Mouse (Mus musculus) limb, embryonic 11.5 days (tissue): ENCODE data around the gene Zfp784. TPM values are rescaled to one million over a fixed set of nuclear protein-coding genes. Genes with fewer than 3 reads are reported as not detected.

Experiments used
- ATAC-seq: fragments of 200-750 bp; cut with Nextera tagmentation; 2 replicates; pipeline ENCODE4 v1.8.0; 2017; ENCODE audit warnings: low read depth; ENCODE audit not compliant: insufficient number of reproducible peaks, low FRiP score, low TSS enrichment
- DNase-seq: peaks from one replicate; pipeline ENCODE4 v3.0.0-alpha.2; 2015; ENCODE audit warnings: low spot score
- H3K27ac ChIP-seq: fragments of 300-500 bp; sonication (generic); replicated peaks from 2 replicates; pipeline ENCODE4 v1.5.1; 2014; ENCODE audit warnings: low read depth, mild to moderate bottlenecking, low read length
- H3K27me3 ChIP-seq: fragments of 300-500 bp; sonication (generic); 2 replicates; pipeline ENCODE4 v1.6.1; 2014; ENCODE audit warnings: mild to moderate bottlenecking, low read length, mixed read lengths; ENCODE audit not compliant: control insufficient read depth, insufficient read depth
- H3K36me3 ChIP-seq: fragments of 300-500 bp; sonication (generic); 2 replicates; pipeline ENCODE4 v1.6.1; 2014; ENCODE audit warnings: mild to moderate bottlenecking, low read length, moderate library complexity, mixed read lengths; ENCODE audit not compliant: control insufficient read depth, insufficient read depth
- H3K4me1 ChIP-seq: fragments of 300-500 bp; sonication (generic); 2 replicates; pipeline ENCODE4 v1.6.1; 2014; ENCODE audit warnings: low read length, mixed read lengths; ENCODE audit not compliant: control insufficient read depth, insufficient read depth
- H3K4me2 ChIP-seq: fragments of 300-500 bp; sonication (generic); 2 replicates; pipeline ENCODE4 v1.6.1; 2014; ENCODE audit warnings: low read depth, mild to moderate bottlenecking, moderate library complexity; ENCODE audit not compliant: severe bottlenecking
- H3K4me3 ChIP-seq: fragments of 300-500 bp; sonication (generic); 2 replicates; pipeline ENCODE4 v1.5.1; 2014; ENCODE audit warnings: low read depth, low read length
- H3K9ac ChIP-seq: fragments of 300-500 bp; sonication (generic); 2 replicates; pipeline ENCODE4 v1.6.1; 2014; ENCODE audit warnings: mild to moderate bottlenecking, low read length
- H3K9me3 ChIP-seq: fragments of 300-500 bp; sonication (generic); 2 replicates; pipeline ENCODE4 v1.6.1; 2016; ENCODE audit warnings: low read length; ENCODE audit not compliant: control insufficient read depth
- WGBS: fragments of 180-500 bp; shearing (Covaris S2); extraction: QIAGEN DNeasy Blood & Tissue Kit; methylation state at CpG from one replicate; pipeline ENCODE4 v1.1.7; 2014; 5-methylcytosine and 5-hydroxymethylcytosine counted together
- polyA plus RNA-seq: library from polyadenylated mRNA; unstranded; fragments of >200 nt; fragmentation: Nextera tagmentation; extraction: Ambion mirVana; gene quantifications from 2 replicates; pipeline ENCODE4 v1.2.1, GENCODE M21; 2014

Zfp784 gene
- polyA plus RNA-seq, 1 experiment from 2014 or later = 2.7 TPM

DNA sequence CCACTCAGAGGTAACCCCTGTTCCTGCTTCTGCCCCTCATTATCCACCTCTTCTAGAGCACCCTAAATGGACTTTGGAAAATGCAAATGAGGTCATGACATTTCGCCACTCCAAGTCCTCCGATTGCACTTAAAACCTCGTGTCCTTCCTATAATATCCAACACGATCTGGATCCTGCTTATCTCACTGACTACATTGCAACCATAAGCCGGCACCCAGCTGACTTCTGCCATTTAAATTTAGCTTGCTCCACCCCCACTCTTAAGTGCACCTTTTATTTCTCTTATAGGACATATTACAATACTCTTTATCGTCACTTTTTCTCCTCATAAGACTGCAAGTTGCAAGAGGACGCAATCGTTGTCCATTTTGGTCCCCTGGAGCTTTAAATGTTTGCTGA is 779 bp downstream of the Zfp784 start:
- no peak overlapping the region for H3K27ac ChIP-seq
- H3K4me2 ChIP-seq = peak overlapping the region; percentile 48
- peaks cover 8% of the 10 kb centered on the region; the same call in 1 of the 2 replicates for H3K9me3 ChIP-seq
- peaks cover 19% of the 10 kb centered on the region for H3K36me3 ChIP-seq
- no peak overlapping the region for H3K9ac ChIP-seq
- DNase-seq = no peak
- WGBS = 89% methylated on average over 8 of the region's 8 CpGs
- no peak for ATAC-seq
- no peaks in the 10 kb centered on the region for H3K27me3 ChIP-seq
- H3K4me3 ChIP-seq = no peak overlapping the region; the same call in 1 of the 2 replicates
- H3K4me1 ChIP-seq = no peaks in the 10 kb centered on the region

DNA sequence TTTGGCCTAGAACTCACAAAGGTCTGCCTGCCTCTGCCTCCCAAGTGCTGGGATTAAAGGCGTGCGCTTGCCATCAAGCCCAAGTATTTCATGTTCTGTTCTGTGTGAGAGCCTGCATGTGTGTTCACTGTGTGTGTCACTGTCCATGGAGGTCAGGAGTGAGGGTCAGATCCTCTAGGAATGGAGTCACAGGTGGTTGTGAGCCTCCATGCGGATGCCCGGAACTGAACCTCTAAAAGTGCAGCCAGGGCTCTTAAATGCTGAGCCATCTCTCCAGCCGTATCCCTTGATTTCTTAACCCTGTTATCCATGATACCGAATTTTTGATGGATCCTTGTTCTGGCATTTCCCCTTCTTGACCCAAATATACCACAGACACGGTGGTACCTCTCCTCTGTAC is 1.2 kb downstream of the Zfp784 start:
- Histone ChIP-seq H3K4me3 (no peak overlapping the region), H3K4me1 (no peaks in the 10 kb centered on the region), H3K27me3 (no peaks in the 10 kb centered on the region), H3K9ac (no peak overlapping the region), H3K4me2 (no peak overlapping the region), H3K9me3 (peaks cover 12% of the 10 kb centered on the region; the same call in 1 of the 2 replicates), H3K36me3 (peaks cover 24% of the 10 kb centered on the region), H3K27ac (no peak overlapping the region)
- DNase-seq = no peak
- WGBS = 91% methylated on average over 7 of the region's 7 CpGs
- no peak for ATAC-seq

DNA sequence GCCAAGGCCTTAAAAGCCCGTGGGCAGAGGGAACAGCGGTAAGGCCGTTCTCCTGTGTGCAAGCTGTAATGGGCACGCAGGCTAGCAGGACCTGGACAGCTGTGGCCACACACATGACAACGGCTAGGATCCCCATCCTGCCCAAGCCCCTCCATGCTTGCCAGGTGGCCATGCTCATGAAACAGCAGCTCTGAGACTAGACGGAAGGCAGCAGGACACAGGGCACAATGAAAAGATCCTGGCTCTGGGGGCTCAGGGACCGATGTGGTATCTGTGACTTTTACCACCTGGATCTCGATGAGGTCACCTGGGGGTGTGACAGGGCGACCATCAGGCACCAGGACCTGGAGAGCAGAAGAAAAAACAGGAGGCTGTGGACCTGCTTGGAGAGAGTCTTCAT is 2.1 kb downstream of the Zfp784 start:
- WGBS = 91% methylated on average over 9 of the region's 9 CpGs
- H3K9me3 ChIP-seq = peaks cover 21% of the 10 kb centered on the region
- no peaks in the 10 kb centered on the region for H3K4me1 ChIP-seq
- H3K9ac ChIP-seq = no peak overlapping the region
- peaks cover 33% of the 10 kb centered on the region for H3K36me3 ChIP-seq
- H3K4me2 ChIP-seq = no peak overlapping the region
- no peak overlapping the region for H3K27ac ChIP-seq
- no peaks in the 10 kb centered on the region for H3K27me3 ChIP-seq
- DNase-seq (no peak), ATAC-seq (no peak)
- no peak overlapping the region for H3K4me3 ChIP-seq

DNA sequence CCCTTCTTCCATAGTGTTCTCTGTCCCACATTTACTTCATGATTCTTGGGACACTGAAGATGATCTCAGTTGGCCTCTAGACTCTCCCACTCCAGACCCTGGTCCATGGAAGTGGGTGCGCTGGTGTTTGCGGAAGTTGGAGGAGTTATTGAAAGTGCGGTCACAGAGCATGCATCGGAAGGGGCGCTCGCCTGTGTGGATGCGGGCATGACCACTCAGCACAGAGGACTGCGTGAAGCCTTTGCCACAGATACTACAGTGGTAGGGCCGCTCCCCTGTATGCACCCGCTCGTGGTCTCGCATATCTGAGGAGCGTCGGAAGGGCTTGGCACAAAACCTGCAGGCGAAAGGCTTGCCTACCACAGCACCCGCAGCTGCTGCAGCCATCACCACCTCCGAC is 2.6 kb downstream of the Zfp784 start:
- peaks cover 38% of the 10 kb centered on the region for H3K36me3 ChIP-seq
- no peak overlapping the region for H3K27ac ChIP-seq
- WGBS = 96% methylated on average over 17 of the region's 17 CpGs
- no peak overlapping the region for H3K4me2 ChIP-seq
- H3K4me3 ChIP-seq = no peak overlapping the region
- H3K4me1 ChIP-seq = no peaks in the 10 kb centered on the region
- H3K9me3 ChIP-seq = peaks cover 26% of the 10 kb centered on the region
- H3K27me3 ChIP-seq = no peaks in the 10 kb centered on the region
- DNase-seq (no peak), ATAC-seq (no peak)
- no peak overlapping the region for H3K9ac ChIP-seq

DNA sequence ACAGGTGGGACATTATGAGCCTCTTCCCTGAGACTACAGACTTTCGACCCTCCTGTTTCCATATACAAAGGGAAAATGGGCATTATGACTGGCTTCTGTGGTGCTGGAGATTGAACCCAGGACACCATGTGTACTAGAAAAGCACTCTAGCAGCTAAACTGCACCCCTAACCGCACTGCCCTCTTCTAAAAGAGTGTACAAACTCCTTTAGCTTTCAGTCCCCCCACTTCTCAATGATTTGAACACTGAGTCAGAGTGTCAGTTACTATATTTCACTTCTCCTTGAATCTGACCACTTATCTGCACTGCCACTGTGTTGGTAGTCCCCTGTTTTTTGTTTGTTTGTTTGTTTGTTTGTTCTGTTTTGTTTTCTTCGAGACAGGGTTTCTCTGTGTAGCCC is 4.4 kb downstream of the Zfp784 start, which contains the start of gene 4632433K11Rik:
Gene 4632433K11Rik, plus strand, starts transcription at position 301 of the 400 bp plus-strand sequence.
- Histone ChIP-seq H3K27me3 (no peaks in the 10 kb centered on the region), H3K9ac (no peak within 1 kb of the TSS), H3K36me3 (peaks cover 56% of the 10 kb centered on the region), H3K9me3 (peaks cover 43% of the 10 kb centered on the region), H3K4me1 (no peaks in the 10 kb centered on the region), H3K27ac (no peak within 1 kb of the TSS), H3K4me3 (no peak within 1 kb of the TSS), H3K4me2 (no peak within 1 kb of the TSS)
- no peak for DNase-seq
- 91% methylated on average over 3 of the region's 3 CpGs for WGBS
- ATAC-seq = no peak

DNA sequence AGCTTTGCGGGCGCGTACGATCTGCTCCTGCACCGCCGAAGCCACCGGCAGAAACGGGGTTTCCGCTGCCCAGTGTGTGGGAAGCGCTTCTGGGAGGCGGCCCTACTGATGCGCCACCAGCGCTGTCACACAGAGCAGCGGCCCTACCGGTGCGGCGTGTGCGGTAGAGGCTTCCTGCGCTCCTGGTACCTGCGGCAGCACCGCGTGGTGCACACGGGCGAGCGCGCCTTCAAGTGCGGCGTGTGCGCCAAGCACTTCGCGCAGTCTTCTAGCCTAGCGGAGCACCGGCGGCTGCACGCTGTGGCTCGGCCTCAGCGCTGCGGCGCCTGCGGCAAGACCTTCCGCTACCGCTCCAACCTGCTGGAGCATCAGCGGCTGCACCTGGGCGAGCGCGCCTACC is 6.8 kb downstream of the Zfp784 start:
- Histone ChIP-seq H3K27me3 (no peaks in the 10 kb centered on the region), H3K4me2 (no peak overlapping the region), H3K4me1 (no peaks in the 10 kb centered on the region), H3K9ac (no peak overlapping the region), H3K4me3 (no peak overlapping the region), H3K36me3 (peaks cover 71% of the 10 kb centered on the region), H3K9me3 (peaks cover 43% of the 10 kb centered on the region), H3K27ac (no peak overlapping the region)
- no peak for ATAC-seq
- no peak for DNase-seq
- 73% methylated on average over 45 of the region's 46 CpGs for WGBS

DNA sequence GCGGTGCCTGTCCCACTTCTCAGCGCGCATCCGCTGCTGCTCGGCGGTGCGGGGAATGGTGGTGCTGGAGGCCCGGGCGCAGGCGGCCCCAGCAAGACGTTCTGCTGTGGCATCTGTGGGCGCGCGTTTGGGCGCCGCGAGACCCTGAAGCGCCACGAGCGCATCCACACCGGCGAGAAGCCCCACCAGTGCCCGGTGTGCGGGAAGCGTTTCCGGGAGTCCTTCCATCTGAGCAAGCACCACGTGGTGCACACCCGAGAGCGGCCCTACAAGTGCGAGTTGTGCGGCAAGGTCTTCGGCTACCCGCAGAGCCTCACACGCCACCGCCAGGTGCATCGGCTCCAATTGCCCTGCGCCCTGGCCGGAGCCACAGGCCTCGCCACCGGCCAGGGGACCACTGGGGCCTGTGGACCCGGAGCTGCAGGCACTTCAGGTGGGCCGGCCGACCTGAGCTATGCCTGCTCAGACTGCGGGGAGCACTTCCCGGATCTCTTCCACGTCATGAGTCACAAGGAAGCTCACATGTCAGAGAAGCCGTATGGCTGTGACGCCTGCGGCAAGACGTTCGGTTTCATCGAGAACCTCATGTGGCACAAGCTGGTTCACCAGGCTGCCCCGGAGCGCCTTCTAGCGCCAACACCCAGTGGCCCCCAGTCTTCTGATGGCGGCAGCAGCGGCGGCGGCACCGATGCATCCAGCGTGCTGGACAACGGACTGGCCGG is 7.5 kb downstream of the Zfp784 start:
- H3K4me3 ChIP-seq = no peak overlapping the region

DNA sequence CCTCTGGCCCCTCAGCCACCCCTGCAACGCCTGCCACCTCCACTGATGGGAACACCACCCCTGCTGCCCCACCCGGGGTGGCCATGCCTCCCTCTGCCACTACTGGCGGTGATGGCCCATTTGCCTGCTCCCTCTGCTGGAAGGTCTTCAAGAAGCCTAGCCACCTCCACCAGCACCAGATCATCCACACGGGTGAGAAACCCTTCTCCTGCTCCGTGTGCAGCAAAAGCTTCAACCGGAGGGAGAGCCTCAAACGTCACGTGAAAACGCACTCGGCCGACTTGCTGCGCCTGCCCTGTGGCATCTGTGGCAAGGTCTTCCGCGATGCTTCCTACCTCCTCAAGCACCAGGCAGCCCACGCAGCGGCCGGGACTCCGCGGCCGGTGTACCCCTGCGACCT is 8.3 kb downstream of the Zfp784 start:
- Histone ChIP-seq H3K4me2 (no peak overlapping the region), H3K27ac (no peak overlapping the region), H3K9me3 (peaks cover 40% of the 10 kb centered on the region), H3K4me3 (peak overlapping the region; percentile 8; the same call in 1 of the 2 replicates), H3K27me3 (no peaks in the 10 kb centered on the region), H3K36me3 (peaks cover 68% of the 10 kb centered on the region), H3K4me1 (no peaks in the 10 kb centered on the region), H3K9ac (no peak overlapping the region)
- no peak for DNase-seq
- WGBS = 88% methylated on average over 21 of the region's 21 CpGs
- ATAC-seq = no peak

More for the DNA sequence above, 7.5 kb downstream of the Zfp784 start:
- WGBS = 83% methylated on average over 63 of the region's 63 CpGs
- Histone ChIP-seq H3K36me3 (peaks cover 66% of the 10 kb centered on the region), H3K27ac (no peak overlapping the region), H3K27me3 (no peaks in the 10 kb centered on the region), H3K9me3 (peaks cover 40% of the 10 kb centered on the region), H3K4me2 (no peak overlapping the region), H3K9ac (no peak overlapping the region), H3K4me1 (no peaks in the 10 kb centered on the region)
- DNase-seq (no peak), ATAC-seq (no peak)
